Mouse (Mus musculus) heart, embryonic 11.5 days (tissue): ENCODE results near the gene Ptpra. TPM values are rescaled to one million over a fixed set of nuclear protein-coding genes. Genes with fewer than 3 reads are reported as not detected.

ENCODE experiments used
- ATAC-seq: fragments of 200-750 bp; cut with Nextera tagmentation; replicated peaks from 2 replicates; pipeline ENCODE4 v1.8.0; 2017; ENCODE audit warnings: moderate library complexity; ENCODE audit not compliant: insufficient number of reproducible peaks, low FRiP score, low TSS enrichment
- H3K27ac ChIP-seq: fragments of 300-500 bp; sonication (generic); 2 replicates; pipeline ENCODE4 v1.5.1; 2014; ENCODE audit warnings: mild to moderate bottlenecking, low read depth, low read length
- H3K27me3 ChIP-seq: fragments of 300-500 bp; sonication (generic); 2 replicates; pipeline ENCODE4 v1.6.1; 2014; ENCODE audit warnings: mild to moderate bottlenecking, low read length, mixed read lengths; ENCODE audit not compliant: control insufficient read depth, insufficient read depth
- H3K36me3 ChIP-seq: fragments of 300-500 bp; sonication (generic); 2 replicates; pipeline ENCODE4 v1.6.1; 2014; ENCODE audit warnings: mild to moderate bottlenecking, low read length, moderate library complexity, mixed read lengths; ENCODE audit not compliant: control insufficient read depth, insufficient read depth
- H3K4me1 ChIP-seq: fragments of 300-500 bp; sonication (generic); 2 replicates; pipeline ENCODE4 v1.6.1; 2014; ENCODE audit warnings: low read length; ENCODE audit not compliant: control insufficient read depth, insufficient read depth
- H3K4me2 ChIP-seq: fragments of 300-500 bp; sonication (generic); 2 replicates; pipeline ENCODE4 v1.6.1; 2014; ENCODE audit warnings: mild to moderate bottlenecking, moderate library complexity
- H3K4me3 ChIP-seq: fragments of 300-500 bp; sonication (generic); 2 replicates; pipeline ENCODE4 v1.5.1; 2014; ENCODE audit warnings: low read depth, low read length
- H3K9ac ChIP-seq: fragments of 300-500 bp; sonication (generic); 2 replicates; pipeline ENCODE4 v1.6.1; 2014; ENCODE audit warnings: mild to moderate bottlenecking, low read depth, low read length, moderate library complexity
- H3K9me3 ChIP-seq: fragments of 300-500 bp; sonication (generic); replicated peaks from 2 replicates; pipeline ENCODE4 v1.6.1; 2016; ENCODE audit warnings: low read length; ENCODE audit not compliant: control insufficient read depth
- WGBS: fragments of 180-500 bp; shearing (Covaris S2); extraction: QIAGEN DNeasy Blood & Tissue Kit; methylation state at CpG from one replicate; pipeline ENCODE4 v1.1.7; 2014; ENCODE audit not compliant: insufficient replicate concordance; 5-methylcytosine and 5-hydroxymethylcytosine counted together
- microRNA-seq: library from miRNA; unstranded; fragments of <30 nt; microRNA quantifications from one replicate; pipeline ENCODE4, GENCODE M21; 2016; ENCODE audit warnings: borderline number of aligned reads
- polyA plus RNA-seq: library from polyadenylated mRNA; unstranded; fragments of >200 nt; fragmentation: Nextera tagmentation; extraction: Ambion mirVana; gene quantifications from 2 replicates; pipeline ENCODE4 v1.2.1, GENCODE M21; 2014

Ptpra gene
- polyA plus RNA-seq, 1 experiment from 2014 or later: 72.9 TPM

DNA sequence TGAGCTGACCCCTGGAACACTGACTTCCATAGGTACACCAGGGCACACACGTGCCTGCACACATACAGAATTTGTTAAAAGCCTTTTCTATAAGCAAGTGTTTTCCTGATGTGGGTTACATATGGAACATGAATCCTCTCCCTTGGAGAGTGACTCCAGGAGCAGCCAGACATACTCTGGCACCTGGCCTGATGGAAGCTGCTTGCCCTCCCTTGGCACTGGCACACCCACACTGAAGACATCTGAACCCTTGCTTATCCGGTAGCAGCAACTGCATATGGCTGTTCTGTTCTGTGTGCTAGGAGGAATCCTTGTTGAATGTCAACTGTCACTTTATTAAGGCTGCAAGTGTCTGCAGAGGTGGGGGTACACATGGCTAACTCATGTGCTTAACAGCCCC lies 140.9 kb downstream of the Ptpra start:
- WGBS: 95% methylated on average over 2 of the region's 2 CpGs

GRCm38 (mm10) chr2:130595596-130595995 lies 145.5 kb downstream of the Ptpra start:
- no peak for ATAC-seq
- no peak overlapping the region for H3K9ac ChIP-seq
- peaks cover 8% of the 10 kb centered on the region; the same call in 1 of the 2 replicates for H3K36me3 ChIP-seq
- 63% methylated on average over 1 of the region's 1 CpGs for WGBS
- H3K27me3 ChIP-seq: no peaks in the 10 kb centered on the region
- H3K9me3 ChIP-seq: no peaks in the 10 kb centered on the region
- H3K4me3 ChIP-seq: no peak overlapping the region
- H3K4me2 ChIP-seq: no peak overlapping the region
- no peaks in the 10 kb centered on the region for H3K4me1 ChIP-seq
- H3K27ac ChIP-seq: no peak overlapping the region

More for the DNA sequence above, 140.9 kb downstream of the Ptpra start:
- no peaks in the 10 kb centered on the region for H3K27me3 ChIP-seq
- peaks cover 2% of the 10 kb centered on the region; the same call in 1 of the 2 replicates for H3K36me3 ChIP-seq
- no peak overlapping the region for H3K9ac ChIP-seq
- H3K4me2 ChIP-seq: no peak overlapping the region
- no peaks in the 10 kb centered on the region for H3K9me3 ChIP-seq
- no peaks in the 10 kb centered on the region for H3K4me1 ChIP-seq
- H3K4me3 ChIP-seq: no peak overlapping the region
- no peak for ATAC-seq
- no peak overlapping the region for H3K27ac ChIP-seq

DNA sequence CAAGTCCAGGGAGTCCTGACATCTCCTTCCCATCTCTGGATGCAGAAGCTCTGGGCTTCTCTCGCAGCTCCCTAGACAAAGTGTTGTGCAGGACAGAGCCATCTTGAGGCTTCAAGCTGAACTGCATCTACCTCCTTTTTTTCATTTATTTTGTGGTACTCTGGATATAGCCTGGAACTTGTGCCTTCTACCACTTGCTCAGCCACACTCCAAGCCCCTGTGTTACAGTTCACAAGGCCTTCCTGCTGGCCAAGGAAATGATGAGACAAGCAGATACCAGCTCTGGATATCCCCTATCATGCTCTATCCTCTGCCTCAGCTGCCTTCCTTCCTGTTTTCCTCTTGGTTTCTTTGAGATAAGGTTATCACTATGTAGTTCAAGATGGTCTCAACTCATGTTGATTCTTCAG lies 147.5 kb downstream of the Ptpra start:
- no peaks in the 10 kb centered on the region for H3K4me1 ChIP-seq
- no peak for ATAC-seq
- no peaks in the 10 kb centered on the region for H3K27me3 ChIP-seq
- no peak overlapping the region for H3K4me3 ChIP-seq
- H3K4me2 ChIP-seq: no peak overlapping the region
- H3K9ac ChIP-seq: no peak overlapping the region
- H3K36me3 ChIP-seq: peaks cover 8% of the 10 kb centered on the region; the same call in 1 of the 2 replicates
- WGBS: 38% methylated on average over 1 of the region's 1 CpGs
- H3K9me3 ChIP-seq: no peaks in the 10 kb centered on the region
- H3K27ac ChIP-seq: no peak overlapping the region

- no peaks in the 10 kb centered on the region for H3K27me3 ChIP-seq
- no peak for ATAC-seq
- H3K9me3 ChIP-seq: no peaks in the 10 kb centered on the region
- H3K4me2 ChIP-seq: no peak overlapping the region
- no peaks in the 10 kb centered on the region for H3K4me1 ChIP-seq
- H3K27ac ChIP-seq: no peak overlapping the region
- H3K4me3 ChIP-seq: no peak overlapping the region
- peaks cover 10% of the 10 kb centered on the region; the same call in 1 of the 2 replicates for H3K36me3 ChIP-seq
- H3K9ac ChIP-seq: no peak overlapping the region
- 61% methylated on average over 3 of the region's 3 CpGs for WGBS
Observed at GRCm38 (mm10) chr2:130598399-130598798, 148.3 kb downstream of the Ptpra start.

- H3K27ac ChIP-seq: no peak overlapping the region
- no peaks in the 10 kb centered on the region for H3K9me3 ChIP-seq
- H3K4me1 ChIP-seq: no peaks in the 10 kb centered on the region
- WGBS: 76% methylated on average over 4 of the region's 4 CpGs
- no peak overlapping the region for H3K9ac ChIP-seq
- no peak overlapping the region for H3K4me3 ChIP-seq
- H3K4me2 ChIP-seq: no peak overlapping the region
- ATAC-seq: no peak
- H3K27me3 ChIP-seq: no peaks in the 10 kb centered on the region
- H3K36me3 ChIP-seq: peaks cover 9% of the 10 kb centered on the region; the same call in 1 of the 2 replicates
Observed at GRCm38 (mm10) chr2:130602195-130602594, 152.1 kb downstream of the Ptpra start.

Small RNA genes within 50 kb of the gene (microRNA-seq; reads per million reads assigned to microRNA genes)
- gene Gm23876: not detected

Other genes starting within 250 kb of the Ptpra start
- 181 and 200 TPM in 2 replicates for gene Nop56, start 175.8 kb upstream of the Ptpra start, polyA plus RNA-seq
- gene Idh3b, start 165.7 kb upstream of the Ptpra start, polyA plus RNA-seq: 234 and 249 TPM in 2 replicates
- 0.58 and 1.1 TPM in 2 replicates for gene Ebf4, start 155.1 kb upstream of the Ptpra start, polyA plus RNA-seq
- gene Cpxm1, start 52.7 kb upstream of the Ptpra start, polyA plus RNA-seq: 27.0 and 31.2 TPM in 2 replicates
- not detected in 2 replicates for gene Gm28372, start 45.0 kb upstream of the Ptpra start, polyA plus RNA-seq
- gene 1700020A23Rik, start 45.0 kb upstream of the Ptpra start, polyA plus RNA-seq: not detected in 2 replicates
- not detected in 2 replicates for gene Tmem239, start 43.8 kb upstream of the Ptpra start, polyA plus RNA-seq
- gene Vps16, start 25.9 kb upstream of the Ptpra start, polyA plus RNA-seq: 45.1 and 52.0 TPM in 2 replicates
- gene Pced1a, start 25.6 kb upstream of the Ptpra start, polyA plus RNA-seq: 7.4 and 7.9 TPM in 2 replicates
- 78.4 and 79.9 TPM in 2 replicates for gene Mrps26, start 113.5 kb downstream of the Ptpra start, polyA plus RNA-seq
- not detected in 2 replicates for gene Oxt, start 125.9 kb downstream of the Ptpra start, polyA plus RNA-seq
- 1.1 and 1.3 TPM in 2 replicates for gene Avp, start 132.3 kb downstream of the Ptpra start, polyA plus RNA-seq
- 18.8 and 19.7 TPM in 2 replicates for gene Fastkd5, start 179.7 kb downstream of the Ptpra start, polyA plus RNA-seq
- gene Ubox5, start 179.8 kb downstream of the Ptpra start, polyA plus RNA-seq: 8.9 and 10.4 TPM in 2 replicates
- gene Lzts3, start 192.5 kb downstream of the Ptpra start, polyA plus RNA-seq: 0.66 and 0.69 TPM in 2 replicates
- gene Ddrgk1, start 214.4 kb downstream of the Ptpra start, polyA plus RNA-seq: 41.3 and 44.7 TPM in 2 replicates
- gene Itpa, start 217.3 kb downstream of the Ptpra start, polyA plus RNA-seq: 88.7 and 91.0 TPM in 2 replicates
- gene Slc4a11, start 247.2 kb downstream of the Ptpra start, polyA plus RNA-seq: 0.17 and 0.32 TPM in 2 replicates